Mouse (Mus musculus): ENCODE measurements around the gene Flcn.

Gene Flcn

GRCm38 (mm10) chr11:59769738-59770137, 40.1 kb downstream of the Flcn start:
- DNase-seq (ENCODE audit: low read depth, low spot score): no peak

- DNase-seq (ENCODE audit: low read depth, low spot score): no peak
Measured at GRCm38 (mm10) chr11:59769307-59769706, 40.5 kb downstream of the Flcn start.

GRCm38 (mm10) chr11:59760796-59761195, 49.0 kb downstream of the Flcn start:
- no peak for DNase-seq (ENCODE audit: low read depth, low spot score)

GRCm38 (mm10) chr11:59759626-59760025, 50.2 kb downstream of the Flcn start:
- no peak for DNase-seq (ENCODE audit: low read depth, low spot score)

- DNase-seq (ENCODE audit: low read depth, low spot score): peak; percentile 1
Measured at GRCm38 (mm10) chr11:59759178-59759577, 50.6 kb downstream of the Flcn start.

GRCm38 (mm10) chr11:59758191-59758985, 51.4 kb downstream of the Flcn start:
- no peak for DNase-seq (ENCODE audit: low read depth, low spot score)

GRCm38 (mm10) chr11:59756351-59756750, 53.5 kb downstream of the Flcn start:
- DNase-seq (ENCODE audit: low read depth, low spot score): no peak

GRCm38 (mm10) chr11:59754504-59754903, 55.3 kb downstream of the Flcn start:
- no peak for DNase-seq (ENCODE audit: low read depth, low spot score)

- no peak for DNase-seq (ENCODE audit: low read depth, low spot score)
Measured at GRCm38 (mm10) chr11:59749050-59749449, 60.8 kb downstream of the Flcn start.

- DNase-seq (ENCODE audit: low read depth, low spot score): peak; percentile 23
Measured at GRCm38 (mm10) chr11:59746614-59747013, 63.2 kb downstream of the Flcn start.

- DNase-seq (ENCODE audit: low read depth, low spot score): no peak
Measured at GRCm38 (mm10) chr11:59745851-59746250, 64.0 kb downstream of the Flcn start.

GRCm38 (mm10) chr11:59744374-59744773, 65.4 kb downstream of the Flcn start:
- no peak for DNase-seq (ENCODE audit: low read depth, low spot score)

- no peak for DNase-seq (ENCODE audit: low read depth, low spot score)
Measured at GRCm38 (mm10) chr11:59743712-59744111, 66.1 kb downstream of the Flcn start.

GRCm38 (mm10) chr11:59743307-59743706, 66.5 kb downstream of the Flcn start:
- no peak for DNase-seq (ENCODE audit: low read depth, low spot score)

- no peak for DNase-seq (ENCODE audit: low read depth, low spot score)
Measured at GRCm38 (mm10) chr11:59741915-59742314, 67.9 kb downstream of the Flcn start.

Measured in retina, postnatal 7 days (tissue).